Mouse (Mus musculus): ENCODE data around the gene Kdm2b.
A peak's percentile ranks its signal among the peaks of the same experiment; 100 is the strongest.

Kdm2b gene

DNA sequence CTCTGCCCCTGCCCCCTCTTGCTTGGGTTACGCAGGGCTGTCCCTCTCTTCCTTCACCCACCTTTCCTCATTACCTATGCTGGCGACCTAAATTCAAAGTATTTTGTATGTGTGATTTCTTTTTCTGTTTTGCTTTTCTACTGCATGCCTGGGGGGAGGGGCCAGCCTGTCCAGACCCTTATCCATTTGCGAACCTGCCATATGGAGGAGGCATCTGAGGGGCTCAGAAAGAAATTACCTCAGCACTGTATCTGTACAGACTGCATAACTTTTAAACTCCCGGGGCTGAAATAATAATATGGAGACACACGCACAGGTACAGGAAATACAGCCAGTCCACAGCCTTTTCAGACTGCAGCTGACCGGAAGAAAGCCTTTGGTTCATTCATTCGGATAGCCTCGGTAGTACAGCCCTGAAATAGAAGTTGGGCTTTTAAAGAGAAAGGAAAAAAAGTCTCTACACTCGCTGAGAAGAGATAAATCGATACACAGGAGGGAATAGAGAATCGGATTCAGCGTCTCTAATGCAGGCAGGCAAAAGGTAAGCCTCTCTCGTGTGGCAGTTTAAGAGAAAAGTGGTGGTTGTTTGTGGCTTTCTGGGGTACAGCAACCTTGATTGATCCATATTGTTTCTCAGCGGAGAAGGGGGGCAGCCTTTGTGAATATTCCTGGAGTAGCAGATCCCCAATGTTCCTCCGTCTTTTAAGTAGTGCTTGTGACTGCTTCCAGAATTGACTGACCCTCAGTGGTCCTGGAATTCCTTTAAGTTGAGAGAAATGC, at the start of gene Kdm2b:
Kdm2b (minus strand) TSS at position 273 of the 780 bp plus-strand sequence.
- peak; percentile 15 for DNase-seq (ENCODE audit: low spot score)

DNA sequence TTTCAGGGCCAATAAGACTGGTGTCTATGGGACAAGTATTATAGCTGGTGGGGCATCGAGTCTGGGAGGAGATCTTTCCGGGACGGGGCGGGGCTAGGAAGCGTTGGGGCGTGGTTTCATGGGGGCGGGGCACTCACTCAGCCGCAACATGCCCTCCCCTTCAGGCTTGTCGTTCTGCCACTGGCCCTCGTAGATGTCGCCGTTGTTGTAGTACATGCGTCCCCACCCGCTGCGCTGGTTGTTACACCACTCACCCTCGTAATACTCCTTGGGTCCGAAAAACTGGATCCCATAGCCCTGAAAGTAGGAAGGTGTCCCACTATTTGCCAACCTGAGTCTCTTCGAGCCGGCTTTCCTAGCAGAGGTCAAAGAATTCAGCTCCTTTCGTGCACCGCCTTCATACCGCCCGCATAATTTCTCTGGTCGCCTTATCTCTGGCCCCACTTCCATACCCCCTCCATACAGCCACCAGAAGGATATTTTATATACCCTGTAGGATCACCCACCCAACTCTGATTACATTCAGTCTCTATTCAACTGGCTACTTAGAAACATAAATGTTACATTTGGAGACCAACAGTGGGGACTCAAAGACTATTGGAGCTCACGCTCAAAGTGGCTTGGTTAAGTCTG, 49.6 kb upstream of the Kdm2b start:
- no peak for DNase-seq (ENCODE audit: low spot score)

- no peak for DNase-seq (ENCODE audit: low spot score)
Measured at GRCm38 (mm10) chr5:123038115-123038514, 48.5 kb upstream of the Kdm2b start.

GRCm38 (mm10) chr5:123035564-123035963, 45.9 kb upstream of the Kdm2b start:
- DNase-seq (ENCODE audit: low spot score) = no peak

- DNase-seq (ENCODE audit: low spot score) = no peak
Measured at GRCm38 (mm10) chr5:123035089-123035488, 45.5 kb upstream of the Kdm2b start.

- no peak for DNase-seq (ENCODE audit: low spot score)
Measured at GRCm38 (mm10) chr5:123033646-123034160, 44.1 kb upstream of the Kdm2b start.

DNA sequence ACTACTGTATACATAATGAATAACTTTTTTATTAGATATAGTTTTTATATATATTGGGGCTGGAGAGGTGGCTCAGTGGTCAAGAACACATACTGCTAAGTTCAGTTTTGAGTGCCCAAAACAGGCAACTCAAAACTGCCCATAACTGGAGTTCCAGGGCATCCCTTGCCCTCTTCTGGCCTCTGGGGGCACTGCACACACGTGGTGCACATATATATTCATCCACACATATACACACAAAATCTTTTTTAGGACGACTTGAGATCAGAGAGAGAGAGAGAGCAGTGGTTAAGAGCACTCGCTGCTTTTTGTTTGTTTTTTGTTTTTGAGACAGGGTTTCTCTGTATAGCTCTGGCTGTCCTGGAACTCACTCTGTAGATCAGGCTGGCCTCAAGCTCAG, 41.7 kb upstream of the Kdm2b start:
- no peak for DNase-seq (ENCODE audit: low spot score)

- no peak for DNase-seq (ENCODE audit: low spot score)
Measured at GRCm38 (mm10) chr5:123029729-123030128, 40.1 kb upstream of the Kdm2b start.

- DNase-seq (ENCODE audit: low spot score) = no peak
Measured at GRCm38 (mm10) chr5:123027436-123027835, 37.8 kb upstream of the Kdm2b start.

GRCm38 (mm10) chr5:123026414-123026813, 36.8 kb upstream of the Kdm2b start:
- no peak for DNase-seq (ENCODE audit: low spot score)

GRCm38 (mm10) chr5:123024965-123025573, 35.4 kb upstream of the Kdm2b start:
- DNase-seq (ENCODE audit: low spot score) = no peak

DNA sequence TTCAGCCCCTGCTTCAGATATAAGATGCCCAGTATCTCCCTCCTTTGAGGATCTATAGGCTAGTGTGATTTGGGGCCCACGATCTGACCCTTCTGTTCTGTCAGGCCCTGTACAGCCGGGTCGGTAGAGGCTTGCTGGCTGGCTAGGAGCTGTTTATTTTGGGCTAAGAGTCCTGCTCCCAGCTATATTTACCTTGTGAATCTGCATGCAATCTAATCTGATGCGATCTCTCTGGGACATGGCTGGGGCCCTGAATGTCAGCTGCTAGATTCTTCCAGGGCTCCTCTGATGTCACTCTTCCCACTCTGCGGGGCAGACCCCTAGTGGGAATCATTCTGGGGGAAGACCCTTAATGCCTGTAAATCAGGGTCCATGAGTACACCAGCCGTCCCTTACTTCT, 34.7 kb upstream of the Kdm2b start:
- DNase-seq (ENCODE audit: low spot score) = no peak

GRCm38 (mm10) chr5:123023049-123023448, 33.4 kb upstream of the Kdm2b start:
- DNase-seq (ENCODE audit: low spot score) = no peak

- DNase-seq (ENCODE audit: low spot score) = no peak
Measured at GRCm38 (mm10) chr5:123021438-123021837, 31.8 kb upstream of the Kdm2b start.

DNA sequence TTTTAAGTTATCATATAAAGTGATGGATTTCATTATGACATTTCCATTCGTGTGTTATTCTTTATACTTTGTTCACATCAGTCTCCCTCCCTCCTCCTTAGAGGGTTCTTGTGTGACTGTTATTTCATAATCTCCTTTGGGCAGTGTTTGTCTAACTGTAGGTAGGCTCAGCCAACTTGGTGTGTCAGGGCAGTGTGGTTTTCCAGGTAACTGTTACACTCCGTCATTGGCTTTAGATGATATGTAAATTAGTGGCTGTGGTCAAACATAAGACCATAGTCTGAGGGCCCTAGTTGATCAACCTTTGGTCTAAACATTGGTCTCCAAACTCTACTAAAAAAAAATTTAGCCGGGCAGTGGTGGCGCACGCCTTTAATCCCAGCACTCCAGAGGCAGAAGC, 30.8 kb upstream of the Kdm2b start:
- no peak for DNase-seq (ENCODE audit: low spot score)

DNA sequence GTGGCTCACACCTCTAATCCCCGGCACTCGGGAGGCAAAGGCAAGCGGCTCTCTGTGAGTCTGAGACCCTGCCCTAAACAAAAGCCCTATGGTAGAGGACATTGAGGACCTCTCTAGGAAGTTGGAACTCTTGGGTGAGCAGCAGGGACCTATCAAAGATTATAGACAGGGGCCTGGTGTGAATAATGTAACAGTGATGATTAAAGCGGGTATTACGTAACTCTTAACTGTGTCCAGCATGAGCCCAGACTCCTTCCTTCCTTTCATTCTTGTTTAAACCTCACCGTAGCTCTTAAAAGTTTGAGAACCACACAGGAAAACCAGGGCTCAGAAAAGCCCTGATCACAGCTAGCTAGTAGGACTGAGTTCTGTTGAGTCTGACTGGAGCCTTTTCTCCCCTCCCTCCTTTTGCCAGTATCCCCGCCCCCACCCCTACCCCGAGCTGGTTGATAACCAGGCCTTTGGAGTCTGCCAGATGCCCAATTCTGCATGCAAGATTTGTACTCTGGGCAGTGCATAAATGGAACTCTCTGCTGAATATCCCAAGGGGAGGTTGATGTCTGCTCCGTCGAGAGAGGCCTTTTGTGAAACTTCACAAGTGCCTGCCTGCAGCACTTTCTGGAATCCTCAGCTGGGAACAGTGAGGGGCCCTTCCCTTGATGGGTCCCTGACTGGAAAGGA, 29.9 kb upstream of the Kdm2b start:
- DNase-seq (ENCODE audit: low spot score) = peak; percentile 39

GRCm38 (mm10) chr5:123017504-123017903, 27.9 kb upstream of the Kdm2b start:
- no peak for DNase-seq (ENCODE audit: low spot score)

- no peak for DNase-seq (ENCODE audit: low spot score)
Measured at GRCm38 (mm10) chr5:123015915-123016314, 26.3 kb upstream of the Kdm2b start.

- peak; percentile 99 for DNase-seq (ENCODE audit: low spot score)
Measured at GRCm38 (mm10) chr5:123014753-123015701, 25.4 kb upstream of the Kdm2b start, which contains the start of gene Orai1. TSS of gene Orai1 (plus strand) at chr5:123015074.

DNA sequence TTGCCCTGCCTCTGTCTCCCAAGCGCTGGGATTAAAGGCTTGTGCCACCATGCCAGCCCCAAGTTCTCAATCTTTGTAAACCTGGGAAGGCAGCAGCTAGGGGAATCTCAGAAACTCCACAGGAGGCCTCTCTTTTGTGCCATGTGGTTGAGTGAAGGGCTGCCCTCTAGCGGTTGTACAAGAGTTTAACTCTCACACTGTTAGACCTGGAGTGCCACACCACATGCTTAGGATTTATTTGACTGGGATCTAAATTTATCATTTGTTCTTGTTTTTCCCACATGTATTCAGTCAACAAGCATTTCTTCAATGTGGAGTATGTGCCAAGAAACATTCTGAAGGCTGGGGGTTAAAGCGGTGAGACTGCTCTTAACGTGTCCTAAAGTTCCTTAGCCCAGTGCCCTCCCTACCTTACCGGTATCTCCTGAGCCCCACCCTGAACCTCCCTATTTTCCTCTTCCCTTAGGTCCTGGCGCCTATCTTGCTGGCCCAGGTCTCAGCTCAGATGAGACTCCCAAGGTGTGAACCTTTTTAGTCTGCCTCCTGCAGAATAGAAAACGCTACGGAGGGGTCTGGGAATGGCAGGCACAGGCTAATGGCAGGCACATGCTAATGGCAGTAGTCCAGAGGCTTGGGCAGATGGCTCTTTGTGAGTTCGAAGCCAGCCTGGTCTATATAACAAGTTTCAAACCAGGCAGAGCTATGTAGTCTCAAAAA, 24.1 kb upstream of the Kdm2b start:
- peak; percentile 87 for DNase-seq (ENCODE audit: low spot score)

All from adipocyte (in vitro differentiated cells).